Mouse (Mus musculus): ENCODE results near the gene A4gnt. TPM values are rescaled to one million over a fixed set of nuclear protein-coding genes. Genes with fewer than 3 reads are reported as not detected.
A peak's percentile ranks its signal among the peaks of the same experiment; 100 is the strongest.

Gene A4gnt
- polyA plus RNA-seq, 1 experiment from 2014 or later = 0.07 TPM

DNA sequence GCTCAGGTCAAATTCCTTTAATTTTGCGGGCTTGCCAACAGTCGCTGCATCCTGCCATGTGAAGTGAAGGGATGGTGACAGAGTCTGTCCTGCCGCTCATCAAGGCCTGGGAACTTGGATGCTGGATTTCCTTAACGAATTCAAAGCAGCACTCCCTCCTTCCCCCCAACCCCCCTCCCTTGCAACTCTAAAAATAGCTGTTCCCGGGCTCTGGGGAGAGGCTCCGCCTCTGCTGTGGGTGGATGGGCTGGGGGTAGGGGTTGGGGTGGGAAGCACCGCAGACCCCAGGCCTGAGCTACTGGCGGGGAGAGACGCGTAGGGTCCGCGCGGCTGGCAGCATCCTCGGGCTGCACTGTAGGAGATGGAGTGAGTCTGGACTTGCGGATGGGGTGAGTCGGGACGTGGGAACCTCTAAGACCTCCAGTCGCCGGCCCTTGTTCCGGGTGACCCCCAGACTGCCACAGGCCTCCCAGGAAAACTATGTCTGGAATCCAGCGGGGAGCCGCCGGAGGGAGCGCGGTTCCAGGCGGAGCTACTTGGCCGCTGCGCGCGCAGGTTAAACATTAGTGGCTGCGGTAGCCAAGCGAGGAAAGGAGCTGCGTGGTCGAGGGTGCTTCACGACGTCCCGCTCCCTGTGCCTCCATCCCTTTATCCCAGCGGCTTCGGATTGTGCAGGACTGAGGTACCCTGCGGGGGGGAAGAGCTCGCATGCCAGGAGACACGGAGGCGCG is 17.1 kb downstream of the A4gnt start, which contains the start of gene Dzip1l:
Dzip1l (plus strand) TSS at position 216 of the 731 bp plus-strand sequence.
- H3K9ac ChIP-seq (ENCODE audit: low read depth, low read length) = peak within 1 kb of the TSS; percentile 63
- H3K4me1 ChIP-seq (ENCODE audit: control insufficient read depth, insufficient read depth, low read length) = peaks cover 13% of the 10 kb centered on the region; the same call in 1 of the 2 replicates
- H3K27ac ChIP-seq (ENCODE audit: low read depth, low read length) = peak within 1 kb of the TSS; percentile 89
- H3K9me3 ChIP-seq (ENCODE audit: control insufficient read depth, low read length) = no peaks in the 10 kb centered on the region
- peaks cover 7% of the 10 kb centered on the region for H3K36me3 ChIP-seq (ENCODE audit: control insufficient read depth, insufficient read depth, low read length)
- WGBS = under 1% methylated on average over 44 of the region's 44 CpGs
- H3K27me3 ChIP-seq (ENCODE audit: control insufficient read depth, insufficient read depth, low read length) = no peaks in the 10 kb centered on the region
- peak within 1 kb of the TSS; percentile 49 for H3K4me3 ChIP-seq (ENCODE audit: low read length)
- ATAC-seq (ENCODE audit: low FRiP score, low TSS enrichment) = peak; percentile 93
- H3K4me2 ChIP-seq (replicated peaks; ENCODE audit: low read depth, low read length) = peak within 1 kb of the TSS; percentile 53

DNA sequence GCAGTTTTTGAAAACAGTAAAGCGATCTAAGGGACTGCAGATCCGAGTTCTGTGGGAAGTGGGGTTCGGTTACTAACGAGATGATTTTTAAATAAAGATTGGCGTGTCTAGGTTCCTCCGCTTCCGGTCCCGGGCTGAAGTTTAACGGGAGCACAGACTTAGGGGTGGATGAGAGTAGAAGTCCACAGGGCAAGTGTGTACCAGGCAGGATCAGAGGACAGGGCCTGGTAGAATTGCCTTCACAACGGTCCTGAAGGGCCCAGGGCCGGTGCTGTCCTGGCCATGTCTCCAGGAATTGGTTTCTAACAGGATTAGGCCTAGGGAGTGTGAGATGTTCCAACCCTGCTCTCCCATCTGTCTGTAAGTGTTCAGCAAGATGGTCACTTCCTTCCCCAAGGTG is 17.8 kb downstream of the A4gnt start:
- H3K27me3 ChIP-seq (ENCODE audit: control insufficient read depth, insufficient read depth, low read length) = no peaks in the 10 kb centered on the region
- ATAC-seq (ENCODE audit: low FRiP score, low TSS enrichment) = peak; percentile 26
- peak overlapping the region; percentile 63 for H3K9ac ChIP-seq (ENCODE audit: low read depth, low read length)
- H3K9me3 ChIP-seq (ENCODE audit: control insufficient read depth, low read length) = no peaks in the 10 kb centered on the region
- H3K4me3 ChIP-seq (ENCODE audit: low read length) = peak overlapping the region; percentile 49
- under 1% methylated on average over 11 of the region's 11 CpGs for WGBS
- peak overlapping the region; percentile 53 for H3K4me2 ChIP-seq (replicated peaks; ENCODE audit: low read depth, low read length)
- H3K27ac ChIP-seq (ENCODE audit: low read depth, low read length) = peak overlapping the region; percentile 89
- peaks cover 10% of the 10 kb centered on the region for H3K36me3 ChIP-seq (ENCODE audit: control insufficient read depth, insufficient read depth, low read length)
- H3K4me1 ChIP-seq (ENCODE audit: control insufficient read depth, insufficient read depth, low read length) = peaks cover 13% of the 10 kb centered on the region; the same call in 1 of the 2 replicates

DNA sequence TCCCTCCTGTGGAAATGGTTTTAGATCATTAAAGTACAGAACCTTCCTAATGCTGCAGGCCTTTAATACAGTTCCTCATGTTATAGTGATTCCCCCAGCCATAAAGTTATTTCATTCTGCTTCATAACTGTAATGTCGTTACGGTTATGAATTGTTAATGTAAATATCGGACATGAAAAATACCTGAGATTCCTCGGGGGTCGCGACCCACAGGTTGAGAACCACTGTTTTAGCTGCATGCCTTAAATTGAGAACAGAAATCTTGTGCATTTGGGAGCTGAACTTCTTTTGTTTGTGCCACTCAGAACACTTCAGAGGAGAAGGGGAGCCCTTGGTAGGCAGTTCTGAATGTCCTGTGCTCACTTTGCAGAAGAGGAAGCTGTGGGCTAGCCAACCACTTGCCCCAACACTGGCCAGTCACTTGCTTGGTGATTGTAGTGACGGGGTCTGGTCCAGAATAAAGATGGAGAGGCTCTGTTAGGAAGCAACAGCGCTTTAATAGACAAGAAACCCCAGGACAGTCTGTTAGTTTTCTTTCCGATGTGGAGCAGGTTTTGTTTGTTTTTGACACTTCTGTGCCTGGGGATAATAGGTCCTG is 18.3 kb downstream of the A4gnt start:
- peaks cover 10% of the 10 kb centered on the region for H3K36me3 ChIP-seq (ENCODE audit: control insufficient read depth, insufficient read depth, low read length)
- peaks cover 13% of the 10 kb centered on the region; the same call in 1 of the 2 replicates for H3K4me1 ChIP-seq (ENCODE audit: control insufficient read depth, insufficient read depth, low read length)
- ATAC-seq (ENCODE audit: low FRiP score, low TSS enrichment) = no peak
- peak overlapping the region; percentile 63 for H3K9ac ChIP-seq (ENCODE audit: low read depth, low read length)
- H3K4me3 ChIP-seq (ENCODE audit: low read length) = peak overlapping the region; percentile 49
- H3K27ac ChIP-seq (ENCODE audit: low read depth, low read length) = no peak overlapping the region
- no peaks in the 10 kb centered on the region for H3K9me3 ChIP-seq (ENCODE audit: control insufficient read depth, low read length)
- no peaks in the 10 kb centered on the region for H3K27me3 ChIP-seq (ENCODE audit: control insufficient read depth, insufficient read depth, low read length)
- WGBS = 57% methylated on average over 9 of the region's 9 CpGs
- peak overlapping the region; percentile 53 for H3K4me2 ChIP-seq (replicated peaks; ENCODE audit: low read depth, low read length)

- no peaks in the 10 kb centered on the region for H3K27me3 ChIP-seq (ENCODE audit: control insufficient read depth, insufficient read depth, low read length)
- H3K36me3 ChIP-seq (ENCODE audit: control insufficient read depth, insufficient read depth, low read length) = peaks cover 11% of the 10 kb centered on the region
- no peak overlapping the region for H3K4me3 ChIP-seq (ENCODE audit: low read length)
- H3K4me2 ChIP-seq (replicated peaks; ENCODE audit: low read depth, low read length) = peak overlapping the region; percentile 24; the same call in 1 of the 2 replicates
- peak overlapping the region; percentile 51; the same call in 1 of the 2 replicates for H3K27ac ChIP-seq (ENCODE audit: low read depth, low read length)
- no peak for ATAC-seq (ENCODE audit: low FRiP score, low TSS enrichment)
- H3K9ac ChIP-seq (ENCODE audit: low read depth, low read length) = no peak overlapping the region
- 40% methylated on average over 2 of the region's 2 CpGs for WGBS
- no peaks in the 10 kb centered on the region for H3K9me3 ChIP-seq (ENCODE audit: control insufficient read depth, low read length)
- H3K4me1 ChIP-seq (ENCODE audit: control insufficient read depth, insufficient read depth, low read length) = peaks cover 13% of the 10 kb centered on the region; the same call in 1 of the 2 replicates
These were observed 19.5 kb downstream of the A4gnt start for GRCm38 (mm10) chr9:99631781-99632180.

DNA sequence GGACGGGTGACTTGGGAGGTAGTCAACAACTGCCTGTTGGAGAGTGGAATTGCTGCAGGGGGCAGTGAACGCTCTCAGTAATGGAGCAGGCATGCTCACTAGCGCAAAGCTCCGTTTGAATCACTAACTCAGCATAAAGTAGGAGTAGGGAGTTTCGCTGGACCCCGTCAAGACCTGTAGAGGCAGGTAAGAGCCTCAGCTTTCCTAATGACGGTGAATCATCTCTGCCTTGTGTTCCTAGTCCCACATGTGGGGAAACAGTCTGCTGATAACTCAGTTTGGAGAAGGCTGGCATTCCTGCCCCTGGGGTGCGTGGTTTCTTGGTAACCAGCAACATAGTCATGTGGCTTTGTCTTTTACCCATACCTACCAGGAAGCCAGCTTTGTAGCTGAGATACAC is 20.0 kb downstream of the A4gnt start:
- no peak overlapping the region for H3K4me3 ChIP-seq (ENCODE audit: low read length)
- peaks cover 13% of the 10 kb centered on the region; the same call in 1 of the 2 replicates for H3K4me1 ChIP-seq (ENCODE audit: control insufficient read depth, insufficient read depth, low read length)
- H3K9ac ChIP-seq (ENCODE audit: low read depth, low read length) = no peak overlapping the region
- no peaks in the 10 kb centered on the region for H3K9me3 ChIP-seq (ENCODE audit: control insufficient read depth, low read length)
- peaks cover 16% of the 10 kb centered on the region for H3K36me3 ChIP-seq (ENCODE audit: control insufficient read depth, insufficient read depth, low read length)
- ATAC-seq (ENCODE audit: low FRiP score, low TSS enrichment) = no peak
- peak overlapping the region; percentile 44; the same call in 1 of the 2 replicates for H3K27ac ChIP-seq (ENCODE audit: low read depth, low read length)
- H3K4me2 ChIP-seq (replicated peaks; ENCODE audit: low read depth, low read length) = 0 out of 2 replicates have a peak overlapping the region, but pooled peaks have one; percentile 12
- 66% methylated on average over 8 of the region's 8 CpGs for WGBS
- no peaks in the 10 kb centered on the region for H3K27me3 ChIP-seq (ENCODE audit: control insufficient read depth, insufficient read depth, low read length)

- peaks cover under 1% of the 10 kb centered on the region; the same call in 1 of the 2 replicates for H3K4me1 ChIP-seq (ENCODE audit: control insufficient read depth, insufficient read depth, low read length)
- H3K9me3 ChIP-seq (ENCODE audit: control insufficient read depth, low read length) = no peaks in the 10 kb centered on the region
- H3K27me3 ChIP-seq (ENCODE audit: control insufficient read depth, insufficient read depth, low read length) = no peaks in the 10 kb centered on the region
- no peak overlapping the region for H3K27ac ChIP-seq (ENCODE audit: low read depth, low read length)
- peaks cover 48% of the 10 kb centered on the region for H3K36me3 ChIP-seq (ENCODE audit: control insufficient read depth, insufficient read depth, low read length)
- 84% methylated on average over 1 of the region's 1 CpGs for WGBS
- H3K4me3 ChIP-seq (ENCODE audit: low read length) = no peak overlapping the region
- no peak overlapping the region for H3K4me2 ChIP-seq (replicated peaks; ENCODE audit: low read depth, low read length)
- no peak overlapping the region for H3K9ac ChIP-seq (ENCODE audit: low read depth, low read length)
- ATAC-seq (ENCODE audit: low FRiP score, low TSS enrichment) = no peak; the same call in 1 of the 2 replicates
These were observed 24.5 kb downstream of the A4gnt start for GRCm38 (mm10) chr9:99636776-99637175.

- no peak overlapping the region for H3K4me2 ChIP-seq (replicated peaks; ENCODE audit: low read depth, low read length)
- no peak overlapping the region for H3K27ac ChIP-seq (ENCODE audit: low read depth, low read length)
- peaks cover 53% of the 10 kb centered on the region for H3K36me3 ChIP-seq (ENCODE audit: control insufficient read depth, insufficient read depth, low read length)
- H3K9me3 ChIP-seq (ENCODE audit: control insufficient read depth, low read length) = no peaks in the 10 kb centered on the region
- H3K4me3 ChIP-seq (ENCODE audit: low read length) = no peak overlapping the region
- no peak overlapping the region for H3K9ac ChIP-seq (ENCODE audit: low read depth, low read length)
- WGBS = 96% methylated on average over 17 of the region's 17 CpGs
- 0 out of 2 replicates have a peak, but pooled peaks have one; percentile 32 for ATAC-seq (ENCODE audit: low FRiP score, low TSS enrichment)
- no peaks in the 10 kb centered on the region for H3K27me3 ChIP-seq (ENCODE audit: control insufficient read depth, insufficient read depth, low read length)
- no peaks in the 10 kb centered on the region for H3K4me1 ChIP-seq (ENCODE audit: control insufficient read depth, insufficient read depth, low read length)
These were observed 24.9 kb downstream of the A4gnt start for GRCm38 (mm10) chr9:99637227-99637626.

DNA sequence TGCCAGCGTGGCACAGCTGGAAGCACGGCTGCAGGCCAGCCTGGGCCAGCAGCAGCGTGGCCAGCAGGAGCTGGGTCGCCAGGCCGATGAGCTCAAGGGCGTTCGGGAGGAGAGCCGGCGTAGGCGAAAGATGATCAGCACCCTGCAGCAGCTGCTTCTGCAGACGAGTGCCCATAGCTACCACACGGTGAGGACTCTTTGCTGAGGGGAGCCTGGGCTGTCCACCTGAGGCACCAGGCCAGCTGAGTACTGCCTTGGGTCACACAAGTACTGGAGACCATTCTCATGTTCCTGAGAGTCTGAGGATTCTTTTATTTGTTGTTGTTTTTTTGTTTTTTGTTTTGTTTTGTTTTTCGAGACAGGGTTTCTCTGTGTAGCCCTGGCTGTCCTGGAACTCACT is 25.4 kb downstream of the A4gnt start:
- H3K4me2 ChIP-seq (replicated peaks; ENCODE audit: low read depth, low read length) = no peak overlapping the region
- no peak overlapping the region for H3K4me3 ChIP-seq (ENCODE audit: low read length)
- ATAC-seq (ENCODE audit: low FRiP score, low TSS enrichment) = no peak
- peaks cover 58% of the 10 kb centered on the region for H3K36me3 ChIP-seq (ENCODE audit: control insufficient read depth, insufficient read depth, low read length)
- H3K9ac ChIP-seq (ENCODE audit: low read depth, low read length) = no peak overlapping the region
- no peaks in the 10 kb centered on the region for H3K4me1 ChIP-seq (ENCODE audit: control insufficient read depth, insufficient read depth, low read length)
- H3K27me3 ChIP-seq (ENCODE audit: control insufficient read depth, insufficient read depth, low read length) = no peaks in the 10 kb centered on the region
- 93% methylated on average over 13 of the region's 13 CpGs for WGBS
- no peaks in the 10 kb centered on the region for H3K9me3 ChIP-seq (ENCODE audit: control insufficient read depth, low read length)
- H3K27ac ChIP-seq (ENCODE audit: low read depth, low read length) = no peak overlapping the region

- no peak for ATAC-seq (ENCODE audit: low FRiP score, low TSS enrichment)
- no peaks in the 10 kb centered on the region for H3K4me1 ChIP-seq (ENCODE audit: control insufficient read depth, insufficient read depth, low read length)
- no peak overlapping the region for H3K9ac ChIP-seq (ENCODE audit: low read depth, low read length)
- H3K27ac ChIP-seq (ENCODE audit: low read depth, low read length) = no peak overlapping the region
- no peak overlapping the region for H3K4me2 ChIP-seq (replicated peaks; ENCODE audit: low read depth, low read length)
- H3K4me3 ChIP-seq (ENCODE audit: low read length) = no peak overlapping the region
- peaks cover 64% of the 10 kb centered on the region for H3K36me3 ChIP-seq (ENCODE audit: control insufficient read depth, insufficient read depth, low read length)
- H3K27me3 ChIP-seq (ENCODE audit: control insufficient read depth, insufficient read depth, low read length) = no peaks in the 10 kb centered on the region
- WGBS = 83% methylated on average over 5 of the region's 5 CpGs
- no peaks in the 10 kb centered on the region for H3K9me3 ChIP-seq (ENCODE audit: control insufficient read depth, low read length)
These were observed 27.7 kb downstream of the A4gnt start for GRCm38 (mm10) chr9:99639957-99640356.

Data from kidney, embryonic 14.5 days (tissue).